Mouse (Mus musculus) MEL (cell line): ENCODE results near the gene Ccm2.

Experiments used
- CHD2 ChIP-seq: IDR thresholded peaks from 2 replicates; pipeline ENCODE4 v1.6.1; 2011; ENCODE audit warnings: low read length, improper control_type of control experiment
- CTCF ChIP-seq, 3 experiments: IDR thresholded peaks in 2 of 3; conservative IDR thresholded peaks in 1 of 3; 2 replicates each; pipeline ENCODE4 v1.5.1; 2011 to 2012; ENCODE audit warnings: low read length in 3 of 3, low read depth in 2 of 3, mild to moderate bottlenecking in 2 of 3, improper control_type of control experiment in 1 of 3, inconsistent platforms in 1 of 3, mixed read lengths in 1 of 3, moderate library complexity in 1 of 3; ENCODE audit not compliant: control insufficient read depth in 1 of 3, insufficient read depth in 1 of 3, poor library complexity in 1 of 3, severe bottlenecking in 1 of 3
- EP300 ChIP-seq, 2 experiments: IDR thresholded peaks; 2 replicates each; pipeline ENCODE4 v1.6.1; 2011; ENCODE audit warnings: improper control_type of control experiment in 2 of 2, low read length in 2 of 2, low read depth in 1 of 2, mild to moderate bottlenecking in 1 of 2
- JUND ChIP-seq: IDR thresholded peaks from 2 replicates; pipeline ENCODE4 v1.6.1; 2011; ENCODE audit warnings: low read depth, mild to moderate bottlenecking, improper control_type of control experiment, low read length
- MAX ChIP-seq: IDR thresholded peaks from 2 replicates; pipeline ENCODE4 v1.6.1; 2011; ENCODE audit warnings: low read length, improper control_type of control experiment
- POLR2A ChIP-seq, 2 experiments: IDR thresholded peaks; 2 replicates each; pipeline ENCODE4 v1.6.1; 2011 to 2012; ENCODE audit warnings: low read length in 2 of 2, mild to moderate bottlenecking in 2 of 2, control low read depth in 1 of 2, improper control_type of control experiment in 1 of 2, low read depth in 1 of 2, moderate library complexity in 1 of 2; ENCODE audit not compliant: control insufficient read depth in 1 of 2, insufficient read depth in 1 of 2, poor library complexity in 1 of 2
- UBTF ChIP-seq: IDR thresholded peaks from 2 replicates; pipeline ENCODE4 v1.6.1; 2012; ENCODE audit warnings: low read depth, mild to moderate bottlenecking, inconsistent platforms, low read length, improper control_type of control experiment, moderate library complexity, borderline replicate concordance; ENCODE audit not compliant: insufficient read depth
- USF2 ChIP-seq, 2 experiments: IDR thresholded peaks; 2 replicates each; pipeline ENCODE4 v1.6.1; 2011 to 2012; ENCODE audit warnings: improper control_type of control experiment in 2 of 2, low read length in 2 of 2, borderline replicate concordance in 1 of 2, inconsistent platforms in 1 of 2, low read depth in 1 of 2, mild to moderate bottlenecking in 1 of 2; ENCODE audit not compliant: insufficient read depth in 1 of 2
- ZC3H11A ChIP-seq: IDR thresholded peaks from 2 replicates; pipeline ENCODE4 v1.6.1; 2012; ENCODE audit warnings: low read depth, mild to moderate bottlenecking, inconsistent platforms, low read length, improper control_type of control experiment

DNA sequence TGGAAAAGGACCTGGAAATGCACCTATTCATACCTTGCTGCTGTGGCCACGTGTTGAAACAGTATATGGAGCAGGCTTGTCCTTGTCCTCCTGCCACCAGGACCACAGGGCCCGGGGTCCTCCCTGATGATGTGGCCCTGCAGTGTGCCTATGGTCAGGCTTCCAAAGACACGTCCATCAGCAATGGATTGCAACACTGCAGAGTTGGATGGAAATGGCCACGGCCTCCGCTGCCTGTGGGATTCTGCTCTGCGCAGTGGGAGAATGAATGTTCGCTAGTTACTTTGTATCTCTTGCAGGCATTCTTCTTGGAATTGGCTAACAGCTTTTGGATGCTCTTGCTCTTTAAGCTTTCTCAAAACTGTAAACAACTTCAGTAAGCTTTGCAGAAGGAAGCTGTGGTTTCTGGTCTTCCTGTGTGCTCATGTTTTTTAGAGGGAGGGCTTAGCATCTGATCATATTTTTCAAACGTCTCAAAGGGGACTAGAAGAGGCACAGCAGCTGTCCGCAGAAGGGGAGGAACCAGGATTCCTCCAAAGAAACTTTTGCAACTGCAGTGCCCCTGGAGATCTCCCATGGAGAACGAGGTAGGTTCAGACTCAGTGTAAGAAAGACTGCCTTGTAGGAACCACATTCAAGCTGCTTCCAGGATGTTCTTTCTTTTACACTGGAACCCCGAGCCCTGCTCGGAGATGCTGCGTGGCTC, 14.1 kb downstream of the Ccm2 start:
- TF ChIP-seq POLR2A (IDR thresholded peaks at IDR 0.05; ENCODE audit: control insufficient read depth in 1 of 2, insufficient read depth in 1 of 2, low read depth in 1 of 2, low read length in 2 of 2, poor library complexity in 1 of 2) = peak in 1 of 2 experiments; percentile 56; a peak in 2 of 4 replicates
- peak; percentile 71 to 80 for TF ChIP-seq EP300 (IDR thresholded peaks at IDR 0.05; ENCODE audit: low read depth in 1 of 2, low read length in 2 of 2)
- TF ChIP-seq CHD2 = no peak
- TF ChIP-seq CTCF (IDR thresholded peaks at IDR 0.05 in 2 of 3, conservative IDR thresholded peaks at IDR 0.05 in 1 of 3; ENCODE audit: control insufficient read depth in 1 of 3, insufficient read depth in 1 of 3, low read depth in 2 of 3, low read length in 3 of 3, poor library complexity in 1 of 3, severe bottlenecking in 1 of 3) = no peak
- no peak for TF ChIP-seq UBTF
- no peak for TF ChIP-seq MAX
- TF ChIP-seq ZC3H11A = no peak
- no peak for TF ChIP-seq USF2 (IDR thresholded peaks at IDR 0.05; ENCODE audit: borderline replicate concordance in 1 of 2, insufficient read depth in 1 of 2, low read depth in 1 of 2, low read length in 2 of 2)
- TF ChIP-seq JUND = no peak
